ENCODE assay signal across 14 mouse cellular contexts in genomic region chr8:70240642-70241041, GRCm38 (mm10). TPM values are rescaled to one million over a fixed set of nuclear protein-coding genes. Genes with fewer than 3 reads are reported as not detected.
A peak's percentile ranks its signal among the peaks of the same experiment; 100 is the strongest.
DNase-seq lines count a peak whose midpoint lies in the region; ATAC-seq and TF ChIP-seq lines count a peak whose summit lies in the region.
"Had no signal": no experiment of that assay in that cellular context is flagged by ENCODE, and none has a peak within 500 bp of the region (broad histone marks: within the 10 kb centered on the region; RNA-seq: fewer than 3 reads in every experiment).

No protein-coding gene starts in this region.

- no peaks in the 10 kb centered on the region for H3K9me3 ChIP-seq in forebrain, postnatal 0 days (ENCODE audit: low read length)
- no peaks in the 10 kb centered on the region for H3K9me3 ChIP-seq in forebrain, embryonic 13.5 days (replicated peaks)
- H3K9me3 ChIP-seq in liver, embryonic 14.5 days (ENCODE audit: control insufficient read depth, low read length), result no peaks in the 10 kb centered on the region
- H3K9me3 ChIP-seq in liver, embryonic 12.5 days (replicated peaks), result no peaks in the 10 kb centered on the region
- H3K9me3 ChIP-seq: limb, embryonic 12.5 days; midbrain, embryonic 10.5 days; stomach, embryonic 15.5 days had no signal

- TF ChIP-seq CTCF in forebrain, postnatal 0 days (IDR thresholded peaks at IDR 0.05; ENCODE audit: low read depth), result 0 out of 2 replicates have a peak, but pooled peaks have one; percentile 17
- TF ChIP-seq CTCF in liver, embryonic 14.5 days (IDR thresholded peaks at IDR 0.05; ENCODE audit: low read depth), result peak; percentile 56
- TF ChIP-seq CTCF in lung, adult 2 months (IDR thresholded peaks at IDR 0.05; ENCODE audit: insufficient read depth, low read length), result peak; percentile 35

- no peaks in the 10 kb centered on the region for H3K27me3 ChIP-seq in forebrain, postnatal 0 days (ENCODE audit: insufficient read depth, low read length)
- H3K27me3 ChIP-seq in forebrain, embryonic 13.5 days, result no peaks in the 10 kb centered on the region
- H3K27me3 ChIP-seq in liver, embryonic 14.5 days (ENCODE audit: control insufficient read depth, insufficient read depth, low read length), result no peaks in the 10 kb centered on the region
- H3K27me3 ChIP-seq in liver, embryonic 12.5 days (replicated peaks), result no peaks in the 10 kb centered on the region
- H3K27me3 ChIP-seq: limb, embryonic 12.5 days; stomach, embryonic 15.5 days had no signal

- no peak for TF ChIP-seq EP300 in liver, embryonic 14.5 days (IDR thresholded peaks at IDR 0.05; ENCODE audit: low read depth)

- H3K36me3 ChIP-seq in forebrain, postnatal 0 days (ENCODE audit: insufficient read depth), result peaks cover 83% of the 10 kb centered on the region
- H3K36me3 ChIP-seq in forebrain, embryonic 13.5 days (ENCODE audit: poor library complexity, severe bottlenecking), result peaks cover 89% of the 10 kb centered on the region
- H3K36me3 ChIP-seq in liver, embryonic 14.5 days (replicated peaks; ENCODE audit: control insufficient read depth, insufficient read depth, low read depth), result peaks cover 69% of the 10 kb centered on the region
- H3K36me3 ChIP-seq in liver, embryonic 12.5 days, result peaks cover 92% of the 10 kb centered on the region

- ATAC-seq in forebrain, postnatal 0 days, result no peak
- no peak for ATAC-seq in forebrain, embryonic 13.5 days
- no peak for ATAC-seq in liver, embryonic 14.5 days (ENCODE audit: insufficient read depth)
- ATAC-seq in liver, embryonic 12.5 days, result no peak
- no peak for ATAC-seq in megakaryocyte, adult 5-6 weeks (ENCODE audit: poor library complexity, severe bottlenecking)
- ATAC-seq: inflammation-experienced regulatory T-cells, adult 6 months had no signal

- peaks cover under 1% of the 10 kb centered on the region; the same call in 1 of the 2 replicates for H3K4me1 ChIP-seq in forebrain, postnatal 0 days (ENCODE audit: insufficient read depth)
- peaks cover 21% of the 10 kb centered on the region for H3K4me1 ChIP-seq in forebrain, embryonic 13.5 days
- peaks cover 4 to 10% of the 10 kb centered on the region in 2 experiments for H3K4me1 ChIP-seq in liver, embryonic 14.5 days (replicated peaks; ENCODE audit: control insufficient read depth in 2 of 2, insufficient read depth in 2 of 2, low read length in 1 of 2)
- peaks cover 33% of the 10 kb centered on the region for H3K4me1 ChIP-seq in liver, embryonic 12.5 days
- peaks cover under 1% of the 10 kb centered on the region; the same call in 1 of the 2 replicates for H3K4me1 ChIP-seq in lung, adult 2 months (ENCODE audit: control insufficient read depth, insufficient read depth, low read length)

- 92% methylated on average over 5 of the region's 5 CpGs for WGBS in forebrain, postnatal 0 days
- 93% methylated on average over 5 of the region's 5 CpGs for WGBS in forebrain, embryonic 13.5 days
- 80% methylated on average over 5 of the region's 5 CpGs for WGBS in liver, embryonic 14.5 days (ENCODE audit: insufficient replicate concordance)
- 85% methylated on average over 5 of the region's 5 CpGs for WGBS in liver, embryonic 12.5 days (ENCODE audit: insufficient replicate concordance)
- 85% methylated on average over 5 of the region's 5 CpGs for WGBS in lung, adult 2 months

- H3K27ac ChIP-seq in forebrain, postnatal 0 days (ENCODE audit: low read depth, low read length), result no peak overlapping the region
- no peak overlapping the region for H3K27ac ChIP-seq in forebrain, embryonic 13.5 days
- no peak overlapping the region for H3K27ac ChIP-seq in liver, embryonic 14.5 days
- no peak overlapping the region for H3K27ac ChIP-seq in liver, embryonic 12.5 days
- H3K27ac ChIP-seq: limb, embryonic 12.5 days; midbrain, embryonic 10.5 days; stomach, embryonic 15.5 days had no signal

- TF ChIP-seq POLR2A in lung, adult 2 months (IDR thresholded peaks at IDR 0.05; ENCODE audit: borderline replicate concordance, extremely low read depth, low read depth, low read length), result no peak

- no peak overlapping the region for H3K4me2 ChIP-seq in forebrain, postnatal 0 days (ENCODE audit: low read depth)
- no peak overlapping the region for H3K4me2 ChIP-seq in forebrain, embryonic 13.5 days
- H3K4me2 ChIP-seq in liver, embryonic 14.5 days (ENCODE audit: low read depth), result no peak overlapping the region
- no peak overlapping the region for H3K4me2 ChIP-seq in liver, embryonic 12.5 days
- H3K4me2 ChIP-seq: limb, embryonic 12.5 days; stomach, embryonic 15.5 days had no signal

- H3K4me3 ChIP-seq in forebrain, postnatal 0 days (ENCODE audit: low read depth, low read length), result no peak overlapping the region
- H3K4me3 ChIP-seq in forebrain, embryonic 13.5 days, result no peak overlapping the region
- no peak overlapping the region for H3K4me3 ChIP-seq in liver, embryonic 14.5 days (ENCODE audit: insufficient read depth in 1 of 2, low read depth in 2 of 2, low read length in 2 of 2)
- no peak overlapping the region for H3K4me3 ChIP-seq in liver, embryonic 12.5 days
- H3K4me3 ChIP-seq in lung, adult 2 months (replicated peaks; ENCODE audit: extremely low read depth, low read depth, low read length), result no peak overlapping the region
- H3K4me3 ChIP-seq: erythroblast, embryonic 14.5 days; limb, embryonic 12.5 days; midbrain, embryonic 10.5 days; stomach, embryonic 15.5 days had no signal

- no peak overlapping the region for H3K9ac ChIP-seq in forebrain, postnatal 0 days
- no peak overlapping the region for H3K9ac ChIP-seq in forebrain, embryonic 13.5 days
- H3K9ac ChIP-seq in liver, embryonic 14.5 days (replicated peaks), result no peak overlapping the region
- H3K9ac ChIP-seq in liver, embryonic 12.5 days, result no peak overlapping the region
- H3K9ac ChIP-seq: limb, embryonic 12.5 days; stomach, embryonic 15.5 days had no signal

- DNase-seq in forebrain, postnatal 0 days, result no peak
- DNase-seq in liver, embryonic 14.5 days (ENCODE audit: low read depth in 3 of 3, low spot score in 3 of 3), result no peak
- no peak for DNase-seq in lung, adult 2 months
- peak; percentile 27 for DNase-seq in thymus, postnatal 25 days
- no peak for DNase-seq in spleen, postnatal 14 days (ENCODE audit: low spot score in 2 of 2)
- DNase-seq: right cerebral cortex, adult 18-20 months had no signal

RNA-seq across cellular contexts. Expression of gene Armc6, which starts 6.4 kb away (rescaled TPM):
- total RNA-seq in forebrain, postnatal 0 days (2014; rRNA removed), result 108 and 136 TPM in 2 replicates
- 119 and 122 TPM in 2 replicates for polyA plus RNA-seq in forebrain, postnatal 0 days (2015; fragmentation: Nextera tagmentation; extraction: Ambion mirVana)
- 52.8 and 60.1 TPM in 2 replicates for polyA plus RNA-seq in forebrain, embryonic 13.5 days (2015; fragmentation: Nextera tagmentation; extraction: Ambion mirVana)
- polyA plus RNA-seq in liver, embryonic 14.5 days (2012; rRNA removed), result 12.4 and 13.5 TPM in 2 replicates
- 10.5 and 12.0 TPM in 2 replicates for polyA plus RNA-seq in liver, embryonic 14.5 days (2014; fragmentation: Nextera tagmentation; extraction: Ambion mirVana)
- 23.9 and 24.8 TPM in 2 replicates for polyA plus RNA-seq in liver, embryonic 12.5 days (2016; fragmentation: Nextera tagmentation; extraction: Ambion mirVana)
- polyA plus RNA-seq in lung, adult 2 months (2012; rRNA removed), result 14.5 and 15.1 TPM in 2 replicates
- total RNA-seq in megakaryocyte, adult 5-6 weeks (2015), result 4.4 and 4.5 TPM in 2 replicates
- total RNA-seq in megakaryocyte, adult 5-6 weeks (2017), result 2.6 and 5.6 TPM in 2 replicates

RNA-seq across cellular contexts. Expression of gene Sugp2, which starts 6.6 kb away (rescaled TPM):
- 119 and 129 TPM in 2 replicates for total RNA-seq in forebrain, postnatal 0 days (2014; rRNA removed)
- 50.9 and 65.0 TPM in 2 replicates for polyA plus RNA-seq in forebrain, postnatal 0 days (2015; fragmentation: Nextera tagmentation; extraction: Ambion mirVana)
- polyA plus RNA-seq in forebrain, embryonic 13.5 days (2015; fragmentation: Nextera tagmentation; extraction: Ambion mirVana), result 75.9 and 76.7 TPM in 2 replicates
- polyA plus RNA-seq in liver, embryonic 14.5 days (2012; rRNA removed), result 14.1 and 17.3 TPM in 2 replicates
- polyA plus RNA-seq in liver, embryonic 14.5 days (2014; fragmentation: Nextera tagmentation; extraction: Ambion mirVana), result 7.5 and 9.9 TPM in 2 replicates
- polyA plus RNA-seq in liver, embryonic 12.5 days (2016; fragmentation: Nextera tagmentation; extraction: Ambion mirVana), result 24.4 and 24.7 TPM in 2 replicates
- 26.6 and 31.0 TPM in 2 replicates for polyA plus RNA-seq in lung, adult 2 months (2012; rRNA removed)
- total RNA-seq in megakaryocyte, adult 5-6 weeks (2015), result 24.1 and 27.9 TPM in 2 replicates
- 19.5 and 23.1 TPM in 2 replicates for total RNA-seq in megakaryocyte, adult 5-6 weeks (2017)

RNA-seq across cellular contexts. Expression of gene Slc25a42, which starts 28.5 kb away (rescaled TPM):
- total RNA-seq in forebrain, postnatal 0 days (2014; rRNA removed), result 11.7 and 12.0 TPM in 2 replicates
- polyA plus RNA-seq in forebrain, postnatal 0 days (2015; fragmentation: Nextera tagmentation; extraction: Ambion mirVana), result 4.6 and 6.2 TPM in 2 replicates
- 2.0 and 3.0 TPM in 2 replicates for polyA plus RNA-seq in forebrain, embryonic 13.5 days (2015; fragmentation: Nextera tagmentation; extraction: Ambion mirVana)
- polyA plus RNA-seq in liver, embryonic 14.5 days (2012; rRNA removed), result 14.7 and 16.1 TPM in 2 replicates
- polyA plus RNA-seq in liver, embryonic 14.5 days (2014; fragmentation: Nextera tagmentation; extraction: Ambion mirVana), result 3.3 and 4.5 TPM in 2 replicates
- polyA plus RNA-seq in liver, embryonic 12.5 days (2016; fragmentation: Nextera tagmentation; extraction: Ambion mirVana), result 6.6 and 8.5 TPM in 2 replicates
- 26.9 and 29.6 TPM in 2 replicates for polyA plus RNA-seq in lung, adult 2 months (2012; rRNA removed)
- 0.75 and 1.4 TPM in 2 replicates for total RNA-seq in megakaryocyte, adult 5-6 weeks (2015)
- total RNA-seq in megakaryocyte, adult 5-6 weeks (2017), result 0.29 and 0.45 TPM in 2 replicates

RNA-seq across cellular contexts. Expression of gene Homer3, which starts 42.0 kb away (rescaled TPM):
- total RNA-seq in forebrain, postnatal 0 days (2014; rRNA removed), result 27.2 and 34.7 TPM in 2 replicates
- polyA plus RNA-seq in forebrain, postnatal 0 days (2015; fragmentation: Nextera tagmentation; extraction: Ambion mirVana), result 20.2 and 23.9 TPM in 2 replicates
- 65.0 and 66.0 TPM in 2 replicates for polyA plus RNA-seq in forebrain, embryonic 13.5 days (2015; fragmentation: Nextera tagmentation; extraction: Ambion mirVana)
- polyA plus RNA-seq in liver, embryonic 14.5 days (2012; rRNA removed), result 5.5 and 6.5 TPM in 2 replicates
- 3.9 and 4.2 TPM in 2 replicates for polyA plus RNA-seq in liver, embryonic 14.5 days (2014; fragmentation: Nextera tagmentation; extraction: Ambion mirVana)
- 19.6 and 21.4 TPM in 2 replicates for polyA plus RNA-seq in liver, embryonic 12.5 days (2016; fragmentation: Nextera tagmentation; extraction: Ambion mirVana)
- polyA plus RNA-seq in lung, adult 2 months (2012; rRNA removed), result 75.0 and 111 TPM in 2 replicates
- 1.6 and 3.5 TPM in 2 replicates for total RNA-seq in megakaryocyte, adult 5-6 weeks (2015)
- total RNA-seq in megakaryocyte, adult 5-6 weeks (2017), result 2.9 and 8.0 TPM in 2 replicates
